Comparison of ENCODE assay signal across 9 mouse cellular contexts in the genomic region with DNA sequence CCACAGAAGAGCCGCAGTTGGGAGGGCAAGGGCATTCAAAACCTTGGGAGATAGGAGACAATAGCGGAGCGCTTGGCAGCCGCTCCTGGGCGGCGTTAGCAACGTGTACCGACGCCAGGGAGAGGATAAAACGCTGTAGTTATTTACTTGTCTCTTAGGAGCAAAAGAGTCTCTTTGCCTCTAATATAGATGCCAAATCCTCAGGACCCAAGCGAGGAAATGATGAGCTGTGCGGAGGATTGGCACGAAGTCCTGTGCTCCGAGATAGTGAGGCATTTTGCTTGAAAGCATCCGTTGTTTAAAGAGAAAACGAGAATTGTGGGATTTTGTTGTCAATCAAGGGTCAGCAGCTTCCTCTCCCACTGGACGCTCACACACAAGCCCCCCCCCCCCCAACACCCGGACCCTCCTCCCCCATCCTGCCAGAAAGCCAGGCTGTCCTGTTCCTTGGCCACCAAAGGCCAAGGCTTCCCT.
A peak's percentile ranks its signal among the peaks of the same experiment; 100 is the strongest.
DNase-seq lines count a peak whose midpoint lies in the region; ATAC-seq and TF ChIP-seq lines count a peak whose summit lies in the region.
"Had no signal": no experiment of that assay in that cellular context is flagged by ENCODE, and none has a peak within 500 bp of the region (broad histone marks: within the 10 kb centered on the region; RNA-seq: fewer than 3 reads in every experiment).

No protein-coding gene starts in this region.

- TF ChIP-seq CTCF in midbrain, postnatal 0 days (IDR thresholded peaks at IDR 0.05), result no peak

- H3K9me3 ChIP-seq in heart, embryonic 14.5 days (ENCODE audit: control insufficient read depth, low read length), result no peaks in the 10 kb centered on the region
- H3K9me3 ChIP-seq in embryonic facial prominence, embryonic 14.5 days (ENCODE audit: control insufficient read depth, low read length), result no peaks in the 10 kb centered on the region
- H3K9me3 ChIP-seq in midbrain, postnatal 0 days (ENCODE audit: low read length), result no peaks in the 10 kb centered on the region

- H3K4me3 ChIP-seq in heart, embryonic 14.5 days (ENCODE audit: control insufficient read depth in 1 of 2, insufficient read depth in 1 of 2, low read depth in 1 of 2, low read length in 2 of 2), result no peak overlapping the region
- H3K4me3 ChIP-seq in embryonic facial prominence, embryonic 14.5 days (ENCODE audit: low read depth, low read length), result no peak overlapping the region
- H3K4me3 ChIP-seq in midbrain, postnatal 0 days (ENCODE audit: low read depth, low read length), result peak overlapping the region; percentile 21; the same call in 1 of the 2 replicates

- no peak for ATAC-seq in heart, embryonic 14.5 days (ENCODE audit: insufficient number of reproducible peaks, insufficient read depth, low FRiP score, low read depth)
- no peak for ATAC-seq in embryonic facial prominence, embryonic 14.5 days (ENCODE audit: low read depth)
- ATAC-seq in midbrain, postnatal 0 days (ENCODE audit: low FRiP score), result peak; percentile 62

- intact Hi-C loops in heart, postnatal 36 days (cut with DNase I), result loop anchor here (5.0 kb wide), 1 partner anchor 93 kb away; no protein-coding TSS in a partner anchor

- 47% methylated on average over 18 of the region's 18 CpGs for WGBS in heart, embryonic 14.5 days
- 66% methylated on average over 18 of the region's 18 CpGs for WGBS in embryonic facial prominence, embryonic 14.5 days
- WGBS in midbrain, postnatal 0 days, result 22% methylated on average over 18 of the region's 18 CpGs

- H3K4me1 ChIP-seq in heart, embryonic 14.5 days (ENCODE audit: control insufficient read depth in 2 of 2, insufficient read depth in 2 of 2, low read length in 2 of 2), result no peaks in the 10 kb centered on the region
- H3K4me1 ChIP-seq in embryonic facial prominence, embryonic 14.5 days (ENCODE audit: control insufficient read depth, insufficient read depth, low read length), result 0 out of 2 replicates have a peak, but pooled peaks cover 4% of the 10 kb centered on the region
- H3K4me1 ChIP-seq in midbrain, postnatal 0 days (ENCODE audit: insufficient read depth, low read length), result peaks cover 10% of the 10 kb centered on the region

- no peaks in the 10 kb centered on the region for H3K36me3 ChIP-seq in heart, embryonic 14.5 days (ENCODE audit: control insufficient read depth, insufficient read depth, low read length)
- H3K36me3 ChIP-seq in embryonic facial prominence, embryonic 14.5 days (ENCODE audit: control insufficient read depth, insufficient read depth, low read length), result no peaks in the 10 kb centered on the region
- no peaks in the 10 kb centered on the region for H3K36me3 ChIP-seq in midbrain, postnatal 0 days (ENCODE audit: insufficient read depth, low read length)

- no peak overlapping the region for H3K27ac ChIP-seq in heart, embryonic 14.5 days (replicated peaks in 1 of 2; ENCODE audit: control insufficient read depth in 1 of 2, insufficient read depth in 1 of 2, low read depth in 2 of 2, low read length in 2 of 2)
- H3K27ac ChIP-seq in embryonic facial prominence, embryonic 14.5 days (replicated peaks; ENCODE audit: low read depth, low read length), result no peak overlapping the region
- H3K27ac ChIP-seq in midbrain, postnatal 0 days (ENCODE audit: low read depth, low read length), result peak overlapping the region; percentile 62
- H3K27ac ChIP-seq: macrophage had no signal

- H3K9ac ChIP-seq in heart, embryonic 14.5 days (ENCODE audit: low read length), result no peak overlapping the region
- H3K9ac ChIP-seq in embryonic facial prominence, embryonic 14.5 days (ENCODE audit: low read depth, low read length), result no peak overlapping the region
- H3K9ac ChIP-seq in midbrain, postnatal 0 days (replicated peaks; ENCODE audit: low read length, poor library complexity, severe bottlenecking), result peak overlapping the region; percentile 42; the same call in 1 of the 2 replicates

- H3K4me2 ChIP-seq in heart, embryonic 14.5 days (ENCODE audit: low read length), result peak overlapping the region; percentile 49
- 0 out of 2 replicates have a peak overlapping the region, but pooled peaks have one; percentile 22 for H3K4me2 ChIP-seq in embryonic facial prominence, embryonic 14.5 days (ENCODE audit: low read depth, low read length)
- H3K4me2 ChIP-seq in midbrain, postnatal 0 days (ENCODE audit: low read depth, low read length, poor library complexity, severe bottlenecking), result peak overlapping the region; percentile 50

- H3K27me3 ChIP-seq in heart, embryonic 14.5 days (ENCODE audit: control insufficient read depth, insufficient read depth, low read length), result peaks cover 3% of the 10 kb centered on the region; the same call in 1 of the 2 replicates
- H3K27me3 ChIP-seq in embryonic facial prominence, embryonic 14.5 days (replicated peaks; ENCODE audit: control insufficient read depth, insufficient read depth, low read length), result no peaks in the 10 kb centered on the region
- H3K27me3 ChIP-seq in midbrain, postnatal 0 days (ENCODE audit: insufficient read depth, low read length), result no peaks in the 10 kb centered on the region

- DNase-seq in heart, postnatal 36 days, result no peak
- DNase-seq in embryonic facial prominence, embryonic 14.5 days (ENCODE audit: low spot score), result no peak
- DNase-seq in layer of hippocampus, adult 9-10 months (ENCODE audit: low spot score), result peak; percentile 16
- peak; percentile 75 for DNase-seq in midbrain, postnatal 0 days (ENCODE audit: low spot score)
- DNase-seq in thymus, postnatal 36 days, result no peak
- DNase-seq in adipocyte (ENCODE audit: low spot score), result no peak
- no peak for DNase-seq in ovary, postnatal 14 days (ENCODE audit: low spot score)

Comparison
In these comparisons a context has a peak if more than half of its experiments do, and no peak if none do; other contexts are left out.
1. DNase-seq: peak in layer of hippocampus, adult 9-10 months (single experiment) and midbrain, postnatal 0 days (single experiment); none in heart, postnatal 36 days (0 of 2), embryonic facial prominence, embryonic 14.5 days (single experiment), thymus, postnatal 36 days (0 of 2), adipocyte (single experiment) and ovary, postnatal 14 days (single experiment).
2. Peak in every context shown above with its lines, with median percentiles within 50 percentile points of each other: H3K4me2 ChIP-seq.